Mouse (Mus musculus) forebrain, embryonic 11.5 days (tissue): ENCODE results near the gene Prn. TPM values are rescaled to one million over a fixed set of nuclear protein-coding genes. Genes with fewer than 3 reads are reported as not detected.

ENCODE experiments used
- ATAC-seq: fragments of 200-750 bp; cut with Nextera tagmentation; replicated peaks from 2 replicates; pipeline ENCODE4 v1.8.0; 2017; ENCODE audit warnings: moderate TSS enrichment; ENCODE audit not compliant: low FRiP score
- DNase-seq: peaks from one replicate; pipeline ENCODE4 v3.0.0-alpha.2; 2017; ENCODE audit warnings: low spot score
- H3K27ac ChIP-seq: fragments of 300-500 bp; sonication (generic); 2 replicates; pipeline ENCODE4 v1.5.1; 2014; ENCODE audit warnings: low read depth, low read length
- H3K27me3 ChIP-seq: fragments of 300-500 bp; sonication (generic); 2 replicates; pipeline ENCODE4 v1.6.1; 2014; ENCODE audit warnings: mild to moderate bottlenecking, low read length, mixed read lengths; ENCODE audit not compliant: control insufficient read depth, insufficient read depth
- H3K36me3 ChIP-seq: fragments of 300-500 bp; sonication (generic); 2 replicates; pipeline ENCODE4 v1.6.1; 2014; ENCODE audit warnings: mild to moderate bottlenecking, low read length, moderate library complexity, mixed read lengths; ENCODE audit not compliant: control insufficient read depth, insufficient read depth
- H3K4me1 ChIP-seq: fragments of 300-500 bp; sonication (generic); replicated peaks from 2 replicates; pipeline ENCODE4 v1.6.1; 2014; ENCODE audit warnings: low read length, mixed read lengths; ENCODE audit not compliant: control insufficient read depth, insufficient read depth
- H3K4me2 ChIP-seq: fragments of 300-500 bp; sonication (generic); 2 replicates; pipeline ENCODE4 v1.6.1; 2014; ENCODE audit warnings: low read depth, mild to moderate bottlenecking, low read length, moderate library complexity, mixed read lengths; ENCODE audit not compliant: severe bottlenecking
- H3K4me3 ChIP-seq: fragments of 300-500 bp; sonication (generic); 2 replicates; pipeline ENCODE4 v1.5.1; 2014; ENCODE audit warnings: low read depth, low read length
- H3K9ac ChIP-seq: fragments of 300-500 bp; sonication (generic); 2 replicates; pipeline ENCODE4 v1.6.1; 2014; ENCODE audit warnings: low read length
- H3K9me3 ChIP-seq: fragments of 300-500 bp; sonication (generic); 2 replicates; pipeline ENCODE4 v1.6.1; 2016; ENCODE audit warnings: low read length, mixed read lengths; ENCODE audit not compliant: control insufficient read depth
- WGBS: fragments of 180-500 bp; shearing (Covaris S2); extraction: QIAGEN DNeasy Blood & Tissue Kit; methylation state at CpG from one replicate; pipeline ENCODE4 v1.1.7; 2014; 5-methylcytosine and 5-hydroxymethylcytosine counted together
- polyA plus RNA-seq: library from polyadenylated mRNA; unstranded; fragments of >200 nt; fragmentation: Nextera tagmentation; extraction: Ambion mirVana; gene quantifications from 2 replicates; pipeline ENCODE4 v1.2.1, GENCODE M21; 2014

Prn gene
- polyA plus RNA-seq, 1 experiment from 2014 or later = not detected

DNA sequence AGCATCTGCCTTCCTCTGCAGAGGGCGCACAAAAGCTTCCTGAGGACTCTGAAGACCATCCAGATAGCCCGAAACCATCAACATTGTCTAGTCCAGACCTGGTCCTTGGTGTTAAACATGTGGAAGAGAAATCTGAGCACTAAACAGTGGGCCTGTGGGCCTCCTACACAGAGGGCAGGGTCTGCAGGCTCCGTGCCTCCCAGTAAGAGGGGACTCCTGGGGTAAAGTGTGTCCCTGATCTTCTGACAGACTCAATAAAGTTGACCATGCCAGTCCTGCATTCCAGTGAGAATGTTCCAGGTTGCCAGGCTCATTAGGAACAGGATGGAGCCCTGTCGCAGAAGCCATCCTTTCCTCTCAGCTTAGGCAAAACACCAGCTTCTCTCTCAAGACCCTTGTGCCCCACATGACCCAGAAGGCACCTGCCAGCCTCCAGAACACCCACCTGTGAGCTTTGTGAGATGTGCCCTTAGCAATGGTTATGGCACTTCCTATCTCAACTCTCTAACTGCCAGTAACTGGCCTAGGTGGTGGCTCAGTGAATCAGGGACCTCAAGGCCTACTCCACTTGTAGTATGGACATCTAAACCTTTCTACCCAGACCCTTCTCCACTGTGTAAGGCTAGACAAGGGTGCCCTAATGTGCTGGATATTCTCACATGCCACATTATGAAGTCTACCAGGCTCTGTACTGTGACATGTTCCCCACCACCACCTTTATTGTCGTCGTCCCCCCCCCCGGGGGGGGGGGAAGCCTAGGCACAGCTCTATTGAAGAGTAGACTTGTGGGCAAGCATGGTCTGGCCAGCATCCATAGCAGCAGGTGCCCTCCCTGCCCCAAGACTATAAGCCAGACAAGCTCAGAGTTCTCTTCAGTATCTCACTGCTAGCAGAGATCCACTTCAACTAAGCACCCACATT, 46.8 kb downstream of the Prn start:
- Histone ChIP-seq H3K36me3 (no peaks in the 10 kb centered on the region), H3K4me1 (no peaks in the 10 kb centered on the region), H3K4me3 (no peak overlapping the region), H3K4me2 (no peak overlapping the region), H3K27me3 (peaks cover 16% of the 10 kb centered on the region), H3K27ac (no peak overlapping the region), H3K9ac (no peak overlapping the region), H3K9me3 (no peaks in the 10 kb centered on the region)
- ATAC-seq = no peak
- no peak for DNase-seq
- WGBS = 93% methylated on average over 7 of the region's 7 CpGs

DNA sequence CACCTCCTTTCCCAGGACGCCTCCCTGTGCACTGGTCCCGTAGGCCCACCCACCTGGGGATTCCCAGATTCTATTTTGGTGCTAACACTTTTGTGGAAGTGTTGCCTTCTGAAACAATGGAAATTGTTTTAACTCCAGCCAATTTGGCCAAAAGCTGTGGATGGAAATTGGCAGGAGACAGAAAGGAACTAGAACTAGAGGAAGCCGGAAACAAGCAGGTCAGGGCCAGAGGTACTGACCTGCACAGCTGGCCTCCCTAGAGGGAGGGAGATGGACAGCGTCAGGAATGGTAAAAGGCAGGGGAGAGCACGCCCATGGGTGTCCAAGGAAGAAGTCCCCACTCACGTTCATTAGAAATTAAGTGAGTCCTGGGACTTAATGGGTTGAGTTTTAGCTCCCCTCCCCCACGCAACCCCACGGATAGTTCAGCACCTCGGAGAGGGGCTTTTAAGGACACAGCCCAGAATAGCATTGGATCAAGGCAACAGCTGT, 48.0 kb downstream of the Prn start:
- H3K27ac ChIP-seq = no peak overlapping the region
- no peak overlapping the region for H3K9ac ChIP-seq
- no peak for DNase-seq
- no peak overlapping the region for H3K4me2 ChIP-seq
- WGBS = 59% methylated on average over 9 of the region's 9 CpGs
- H3K27me3 ChIP-seq = peaks cover 12% of the 10 kb centered on the region
- H3K4me1 ChIP-seq = no peaks in the 10 kb centered on the region
- ATAC-seq = no peak
- H3K9me3 ChIP-seq = no peaks in the 10 kb centered on the region
- H3K36me3 ChIP-seq = no peaks in the 10 kb centered on the region
- H3K4me3 ChIP-seq = no peak overlapping the region

DNA sequence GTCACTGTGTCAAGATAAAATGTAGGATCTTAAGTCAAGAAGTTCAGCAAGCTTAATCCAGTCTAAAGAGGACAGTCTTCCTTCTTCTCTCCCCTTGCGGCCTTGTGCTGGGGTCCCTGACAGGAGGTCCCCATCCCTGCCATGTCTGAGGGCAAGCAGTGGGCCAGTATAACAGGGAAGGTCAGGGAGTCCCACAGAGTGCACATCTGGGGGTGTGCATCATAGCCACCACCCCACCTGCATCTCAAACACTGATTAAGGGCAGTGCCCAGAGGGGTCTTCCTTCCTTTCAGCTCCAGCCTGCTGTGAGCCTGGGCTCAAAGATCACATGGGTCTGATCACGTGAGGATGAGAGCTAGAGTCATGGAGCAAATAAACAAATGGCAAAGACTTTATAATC, 51.9 kb downstream of the Prn start:
- Histone ChIP-seq H3K4me3 (no peak overlapping the region), H3K27me3 (no peaks in the 10 kb centered on the region), H3K36me3 (no peaks in the 10 kb centered on the region), H3K27ac (no peak overlapping the region), H3K9me3 (no peaks in the 10 kb centered on the region), H3K4me2 (no peak overlapping the region), H3K9ac (no peak overlapping the region), H3K4me1 (no peaks in the 10 kb centered on the region)
- ATAC-seq = no peak
- 85% methylated on average over 2 of the region's 2 CpGs for WGBS
- no peak for DNase-seq

DNA sequence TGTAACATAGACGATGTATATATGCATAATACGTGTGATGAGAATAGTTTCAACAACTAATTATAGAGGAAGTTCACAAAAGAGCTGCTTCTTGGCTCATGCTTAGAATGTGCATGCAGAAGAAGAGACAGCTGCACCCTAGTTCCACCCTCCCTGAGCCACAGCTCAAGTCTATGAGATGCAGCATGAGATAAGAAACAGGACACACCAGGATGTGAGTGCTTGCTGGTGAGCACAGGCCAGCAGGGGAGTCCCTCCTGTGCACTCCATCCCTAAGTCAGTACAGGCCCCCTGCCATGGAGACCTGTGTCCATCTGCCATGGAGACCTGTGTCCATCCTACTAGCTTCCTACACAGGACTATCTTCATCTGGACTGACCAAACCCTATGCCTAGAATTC, 60.8 kb downstream of the Prn start:
- H3K4me2 ChIP-seq = no peak overlapping the region
- H3K9me3 ChIP-seq = no peaks in the 10 kb centered on the region
- no peak overlapping the region for H3K27ac ChIP-seq
- H3K9ac ChIP-seq = no peak overlapping the region
- 90% methylated on average over 2 of the region's 2 CpGs for WGBS
- DNase-seq (no peak), ATAC-seq (no peak)
- no peaks in the 10 kb centered on the region for H3K4me1 ChIP-seq
- no peaks in the 10 kb centered on the region for H3K36me3 ChIP-seq
- H3K4me3 ChIP-seq = no peak overlapping the region
- H3K27me3 ChIP-seq = no peaks in the 10 kb centered on the region

DNA sequence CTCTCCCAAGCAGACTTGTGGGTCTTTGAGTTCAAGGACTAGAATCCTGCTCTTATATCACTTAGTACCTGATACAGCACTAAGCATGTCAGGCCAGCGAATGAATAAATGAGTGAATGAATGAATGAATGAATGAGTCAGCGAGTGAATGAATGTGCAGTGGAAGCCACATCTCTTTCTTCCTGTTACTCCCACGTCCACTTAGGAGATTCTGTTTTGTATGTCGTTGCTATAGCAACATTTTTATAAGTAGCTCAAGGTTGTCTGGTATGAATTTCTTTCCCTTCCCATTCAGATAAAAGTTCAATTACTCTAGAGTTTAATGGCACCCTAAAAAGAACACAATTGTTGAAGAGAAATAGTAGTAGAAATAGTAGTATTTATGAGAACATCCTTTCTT, 61.3 kb downstream of the Prn start:
- WGBS = 83% methylated on average over 4 of the region's 4 CpGs
- no peak for ATAC-seq
- H3K9me3 ChIP-seq = no peaks in the 10 kb centered on the region
- no peak for DNase-seq
- no peak overlapping the region for H3K4me3 ChIP-seq
- H3K4me1 ChIP-seq = no peaks in the 10 kb centered on the region
- H3K27me3 ChIP-seq = no peaks in the 10 kb centered on the region
- no peak overlapping the region for H3K4me2 ChIP-seq
- H3K9ac ChIP-seq = no peak overlapping the region
- H3K27ac ChIP-seq = no peak overlapping the region
- H3K36me3 ChIP-seq = no peaks in the 10 kb centered on the region

- no peak overlapping the region for H3K9ac ChIP-seq
- WGBS = 81% methylated on average over 3 of the region's 3 CpGs
These were observed 66.9 kb downstream of the Prn start for GRCm38 (mm10) chr2:131976663-131977062.

GRCm38 (mm10) chr2:131980866-131981265, 71.1 kb downstream of the Prn start:
- 45% methylated on average over 9 of the region's 9 CpGs for WGBS
- DNase-seq = peak; percentile 58
- H3K4me1 ChIP-seq = no peaks in the 10 kb centered on the region
- no peak overlapping the region for H3K27ac ChIP-seq
- H3K9ac ChIP-seq = no peak overlapping the region
- H3K4me2 ChIP-seq = no peak overlapping the region
- no peaks in the 10 kb centered on the region for H3K36me3 ChIP-seq
- no peaks in the 10 kb centered on the region for H3K9me3 ChIP-seq
- H3K27me3 ChIP-seq = no peaks in the 10 kb centered on the region
- no peak overlapping the region for H3K4me3 ChIP-seq
- ATAC-seq = no peak

More at GRCm38 (mm10) chr2:131976663-131977062, 66.9 kb downstream of the Prn start:
- DNase-seq (no peak), ATAC-seq (no peak)
- H3K36me3 ChIP-seq = no peaks in the 10 kb centered on the region
- H3K4me1 ChIP-seq = no peaks in the 10 kb centered on the region
- H3K9me3 ChIP-seq = no peaks in the 10 kb centered on the region
- no peak overlapping the region for H3K4me2 ChIP-seq
- no peak overlapping the region for H3K27ac ChIP-seq
- H3K4me3 ChIP-seq = no peak overlapping the region
- H3K27me3 ChIP-seq = no peaks in the 10 kb centered on the region

GRCm38 (mm10) chr2:131982546-131983196, 72.9 kb downstream of the Prn start:
- H3K9ac ChIP-seq = no peak overlapping the region
- no peak overlapping the region for H3K4me3 ChIP-seq
- no peaks in the 10 kb centered on the region for H3K4me1 ChIP-seq
- no peaks in the 10 kb centered on the region for H3K9me3 ChIP-seq
- H3K27ac ChIP-seq = no peak overlapping the region
- ATAC-seq (peak; percentile 67), DNase-seq (peak; percentile 78)
- 25% methylated on average over 6 of the region's 6 CpGs for WGBS
- no peaks in the 10 kb centered on the region for H3K27me3 ChIP-seq
- no peak overlapping the region for H3K4me2 ChIP-seq
- H3K36me3 ChIP-seq = no peaks in the 10 kb centered on the region
